Mouse (Mus musculus): Measurements from ENCODE around the gene Slc7a5. TPM values are rescaled to one million over a fixed set of nuclear protein-coding genes. Genes with fewer than 3 reads are reported as not detected.

Slc7a5 gene
- polyA plus RNA-seq (2014; fragmentation: Illumina TruSeq; extraction: RNeasy Lipid Tissue Mini Kit (QIAGEN cat#74804); ENCODE audit: low replicate concordance), result 0.11 TPM

GRCm38 (mm10) chr8:121907587-121908248, at the start of gene Slc7a5:
Gene Slc7a5 (minus strand): TSS chr8:121907694.

GRCm38 (mm10) chr8:121949222-121949800, 41.8 kb upstream of the Slc7a5 start, which contains the start of gene Banp:
Gene Banp (plus strand): TSS chr8:121949750.

GRCm38 (mm10) chr8:121944831-121945230, 37.3 kb upstream of the Slc7a5 start, which contains the start of gene Car5a:
Gene Car5a (minus strand): TSS chr8:121944904.

Other genes starting within 250 kb of the Slc7a5 start
- gene Jph3, start 178.1 kb downstream of the Slc7a5 start, polyA plus RNA-seq (2014; fragmentation: Illumina TruSeq; extraction: RNeasy Lipid Tissue Mini Kit (QIAGEN cat#74804); ENCODE audit: low replicate concordance), result not detected
- 3.6 TPM for gene Klhdc4, start 78.1 kb downstream of the Slc7a5 start, polyA plus RNA-seq (2014; fragmentation: Illumina TruSeq; extraction: RNeasy Lipid Tissue Mini Kit (QIAGEN cat#74804); ENCODE audit: low replicate concordance)
- gene Car5a, start 37.2 kb upstream of the Slc7a5 start, polyA plus RNA-seq (2014; fragmentation: Illumina TruSeq; extraction: RNeasy Lipid Tissue Mini Kit (QIAGEN cat#74804); ENCODE audit: low replicate concordance), result not detected
- 3.0 TPM for gene Banp, start 42.1 kb upstream of the Slc7a5 start, polyA plus RNA-seq (2014; fragmentation: Illumina TruSeq; extraction: RNeasy Lipid Tissue Mini Kit (QIAGEN cat#74804); ENCODE audit: low replicate concordance)

All from small intestine, adult 10 weeks (tissue).